Mouse (Mus musculus): ENCODE data around the gene Ifnar2.

- no peak for TF ChIP-seq CTCF (conservative IDR thresholded peaks at IDR 0.05 in 1 of 2, IDR thresholded peaks at IDR 0.05 in 1 of 2; ENCODE audit: low read depth in 2 of 2, low read length in 2 of 2)
- no peak for TF ChIP-seq NELFE (IDR thresholded peaks at IDR 0.05; ENCODE audit: low read depth, low read length)
- TF ChIP-seq EP300 (IDR thresholded peaks at IDR 0.05; ENCODE audit: low read length) = no peak
- TF ChIP-seq RAD21 (IDR thresholded peaks at IDR 0.05; ENCODE audit: low read depth, low read length) = no peak
- TF ChIP-seq POLR2A (IDR thresholded peaks at IDR 0.05; ENCODE audit: low read depth, low read length) = no peak
- no peak for TF ChIP-seq SMC3 (IDR thresholded peaks at IDR 0.05; ENCODE audit: low read depth, low read length)
- no peak for TF ChIP-seq HCFC1 (IDR thresholded peaks at IDR 0.05; ENCODE audit: low read depth, low read length)
These were observed 68.8 kb downstream of the Ifnar2 start for GRCm38 (mm10) chr16:91441366-91441765.
